Mouse (Mus musculus) cerebellum, adult 2 months (tissue): ENCODE measurements around the gene Mucl3. TPM values are rescaled to one million over a fixed set of nuclear protein-coding genes. Genes with fewer than 3 reads are reported as not detected.

Source experiments
- DNase-seq, 2 experiments: peaks; one replicate each; pipeline ENCODE4 v3.0.0; 2021
- H3K27ac ChIP-seq: fragments of 200-500 bp; 2 replicates; pipeline ENCODE4 v1.5.1; 2012; ENCODE audit warnings: low read length, control low read depth, inconsistent platforms; ENCODE audit not compliant: insufficient read depth
- H3K27me3 ChIP-seq: fragments of 200-500 bp; 2 replicates; pipeline ENCODE4 v1.6.1; 2012; ENCODE audit warnings: inconsistent platforms, mild to moderate bottlenecking, low read length, moderate library complexity; ENCODE audit not compliant: control insufficient read depth, insufficient read depth
- H3K4me1 ChIP-seq: fragments of 200-500 bp; 2 replicates; pipeline ENCODE4 v1.6.1; 2011; ENCODE audit warnings: low read length; ENCODE audit not compliant: control insufficient read depth, insufficient read depth
- H3K4me3 ChIP-seq: fragments of 200-500 bp; replicated peaks from 2 replicates; pipeline ENCODE3; 2011; ENCODE audit warnings: mild to moderate bottlenecking, low read depth, low read length, control low read depth; ENCODE audit not compliant: insufficient read depth
- CTCF ChIP-seq: fragments of 200-500 bp; IDR thresholded peaks from 2 replicates; pipeline ENCODE4 v1.5.1; 2011; ENCODE audit warnings: low read depth, mild to moderate bottlenecking, control low read depth, low read length, moderate library complexity, borderline replicate concordance; ENCODE audit not compliant: insufficient read depth
- POLR2A ChIP-seq: fragments of 200-500 bp; IDR thresholded peaks from 2 replicates; pipeline ENCODE4 v1.6.1; 2011; ENCODE audit warnings: low read length, control low read depth, borderline replicate concordance; ENCODE audit not compliant: insufficient read depth
- WGBS: fragments of 180-500 bp; shearing (Covaris S2); methylation state at CpG from one replicate; pipeline ENCODE4 v1.1.7; 2018; 5-methylcytosine and 5-hydroxymethylcytosine counted together
- polyA plus RNA-seq: library from polyadenylated mRNA; depleted of rRNA; stranded (reverse); fragments of >200 nt; gene quantifications from 2 replicates; pipeline ENCODE4 v1.2.3, GENCODE M21; 2012

Gene Mucl3
- polyA plus RNA-seq, 1 experiment = not detected

DNA sequence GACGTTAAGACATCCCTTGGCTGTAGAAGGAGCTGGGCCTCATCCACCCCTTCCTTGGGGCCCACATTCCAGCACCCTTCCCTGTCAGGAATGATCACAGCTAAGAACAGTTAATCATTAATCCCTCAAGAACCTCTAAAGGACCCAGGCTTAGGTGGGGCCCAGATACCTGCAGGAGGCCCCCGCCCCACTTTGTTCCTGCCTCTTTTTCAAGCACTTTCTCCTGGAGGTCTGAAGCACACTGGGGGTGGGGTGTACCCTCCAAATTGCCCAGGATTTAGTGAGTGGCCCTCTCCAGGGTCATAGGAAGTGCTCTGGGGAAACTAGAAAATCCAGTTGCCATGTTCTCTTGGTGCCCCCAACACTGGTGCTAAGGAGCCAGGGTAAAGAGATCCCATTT is 5.9 kb upstream of the Mucl3 start:
- no peaks in the 10 kb centered on the region; the same call in 1 of the 2 replicates for H3K4me1 ChIP-seq
- H3K27me3 ChIP-seq = no peaks in the 10 kb centered on the region
- WGBS = 75% methylated on average over 2 of the region's 2 CpGs
- no peak overlapping the region for H3K4me3 ChIP-seq
- no peak for DNase-seq
- TF ChIP-seq POLR2A = no peak
- no peak overlapping the region for H3K27ac ChIP-seq

DNA sequence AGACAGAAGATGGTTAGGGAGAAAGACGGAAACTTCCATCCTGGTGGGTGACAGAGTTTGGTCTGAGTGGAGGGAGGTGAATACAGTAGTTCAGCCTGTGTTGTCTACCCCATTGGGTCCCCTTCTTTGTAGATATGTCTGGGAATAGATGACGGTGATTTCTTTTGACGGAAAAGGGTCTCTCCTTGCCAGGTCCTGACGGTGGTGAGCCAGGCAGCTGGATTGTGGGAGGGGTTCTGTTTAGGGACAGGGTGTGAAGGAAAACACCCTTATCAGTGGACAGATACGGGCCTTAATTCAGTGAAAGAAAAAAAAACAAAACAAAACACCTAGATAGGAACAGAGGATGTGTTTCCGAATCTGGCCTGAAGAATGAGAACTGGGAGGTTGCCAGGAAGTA is 4.1 kb downstream of the Mucl3 start:
- WGBS = 49% methylated on average over 6 of the region's 6 CpGs
- Histone ChIP-seq H3K27me3 (no peaks in the 10 kb centered on the region), H3K27ac (no peak overlapping the region), H3K4me3 (no peak overlapping the region), H3K4me1 (no peaks in the 10 kb centered on the region)
- no peak for DNase-seq
- no peak for TF ChIP-seq POLR2A
- no peak for TF ChIP-seq CTCF

DNA sequence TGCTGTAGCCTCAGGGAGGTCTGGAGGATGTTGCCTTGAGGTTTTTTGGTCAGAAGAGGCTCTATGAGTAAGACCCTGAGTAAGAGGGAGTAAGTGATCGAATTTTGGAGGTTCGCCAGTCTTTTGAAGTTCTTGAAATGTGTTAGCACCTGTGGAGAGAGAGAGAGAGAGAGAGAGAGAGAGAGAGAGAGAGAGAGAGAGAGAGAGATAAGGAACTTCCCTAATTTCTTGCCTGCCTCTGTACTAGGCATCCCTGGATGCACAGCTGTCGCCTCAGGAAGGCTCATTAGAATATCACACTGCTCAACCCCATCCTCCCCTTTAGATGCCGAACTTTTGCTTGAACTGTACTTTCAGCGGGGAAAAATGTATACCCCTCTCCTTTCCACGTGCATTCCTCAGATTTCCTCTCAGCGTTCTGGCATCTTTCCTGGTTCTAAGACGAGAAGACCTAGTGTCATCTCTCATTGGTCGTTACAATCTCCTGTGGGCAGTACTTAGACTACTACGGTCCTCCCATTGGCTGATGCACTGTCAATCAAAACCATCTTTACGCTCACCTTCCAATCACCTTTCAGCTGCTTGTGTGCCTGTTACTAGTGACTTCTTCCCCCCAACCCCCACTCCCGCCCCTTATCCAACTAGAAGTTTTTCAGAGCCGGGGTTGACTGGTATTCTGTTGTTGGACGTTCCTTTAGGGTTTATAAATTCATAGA is 4.9 kb downstream of the Mucl3 start:
- Histone ChIP-seq H3K4me1 (no peaks in the 10 kb centered on the region), H3K4me3 (no peak overlapping the region), H3K27ac (no peak overlapping the region), H3K27me3 (no peaks in the 10 kb centered on the region)
- DNase-seq = peak in 1 of 2 experiments; percentile 40
- TF ChIP-seq POLR2A = no peak
- TF ChIP-seq CTCF = no peak
- WGBS = 23% methylated on average over 14 of the region's 14 CpGs

GRCm38 (mm10) chr17:35636363-35636762 is 7.1 kb downstream of the Mucl3 start:
- 43% methylated on average over 5 of the region's 5 CpGs for WGBS
- DNase-seq = peak; percentile 33 to 40
- no peak overlapping the region for H3K4me3 ChIP-seq
- no peaks in the 10 kb centered on the region for H3K27me3 ChIP-seq
- TF ChIP-seq CTCF (no peak), POLR2A (no peak)
- H3K4me1 ChIP-seq = no peaks in the 10 kb centered on the region
- H3K27ac ChIP-seq = no peak overlapping the region

GRCm38 (mm10) chr17:35635699-35636111 is 7.8 kb downstream of the Mucl3 start:
- peak; percentile 28; the same call in 1 of the 2 replicates for TF ChIP-seq POLR2A
- peak; percentile 79 for TF ChIP-seq CTCF
- H3K27ac ChIP-seq = no peak overlapping the region; the same call in 1 of the 2 replicates
- 1% methylated on average over 15 of the region's 15 CpGs for WGBS

DNA sequence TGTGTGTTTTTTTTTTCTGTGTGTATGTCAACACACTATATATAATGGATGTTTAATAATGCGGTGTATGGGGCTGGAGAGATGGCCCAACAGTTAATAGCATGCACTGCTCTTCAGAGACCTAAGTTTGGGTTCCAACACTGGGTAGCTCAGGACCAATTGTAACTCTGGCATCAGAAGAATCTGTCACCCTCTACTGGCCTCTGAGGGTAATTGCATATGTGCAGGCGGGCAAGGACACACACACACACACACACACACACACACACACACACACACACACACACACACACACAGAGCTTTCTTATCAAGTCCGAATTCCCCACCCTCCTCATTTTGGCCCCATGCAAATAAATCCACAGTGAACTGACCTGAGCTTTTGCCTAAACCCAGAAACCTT is 8.3 kb downstream of the Mucl3 start:
- WGBS = 72% methylated on average over 3 of the region's 3 CpGs
- no peak for TF ChIP-seq CTCF
- TF ChIP-seq POLR2A = no peak
- H3K4me3 ChIP-seq = no peak overlapping the region
- H3K27me3 ChIP-seq = no peaks in the 10 kb centered on the region
- DNase-seq = no peak
- no peak overlapping the region for H3K27ac ChIP-seq
- H3K4me1 ChIP-seq = no peaks in the 10 kb centered on the region

More at GRCm38 (mm10) chr17:35635699-35636111, 7.8 kb downstream of the Mucl3 start:
- no peaks in the 10 kb centered on the region for H3K27me3 ChIP-seq
- peak overlapping the region; percentile 100 for H3K4me3 ChIP-seq
- DNase-seq = peak; percentile 77 to 82
- no peaks in the 10 kb centered on the region for H3K4me1 ChIP-seq

GRCm38 (mm10) chr17:35633992-35634391 is 9.5 kb downstream of the Mucl3 start:
- H3K4me1 ChIP-seq = no peaks in the 10 kb centered on the region
- WGBS = 34% methylated on average over 1 of the region's 1 CpGs

GRCm38 (mm10) chr17:35626537-35626936 is 17.0 kb downstream of the Mucl3 start, which contains the start of gene Gm9573:
Gene Gm9573 (minus strand): TSS chr17:35626637.
- WGBS = 92% methylated on average over 7 of the region's 7 CpGs
- TF ChIP-seq CTCF = no peak
- no peak for TF ChIP-seq POLR2A
- no peak within 1 kb of the TSS for H3K27ac ChIP-seq
- no peaks in the 10 kb centered on the region for H3K27me3 ChIP-seq
- no peaks in the 10 kb centered on the region for H3K4me1 ChIP-seq
- DNase-seq = no peak
- H3K4me3 ChIP-seq = no peak within 1 kb of the TSS

More at GRCm38 (mm10) chr17:35633992-35634391, 9.5 kb downstream of the Mucl3 start:
- Histone ChIP-seq H3K27ac (no peak overlapping the region), H3K4me3 (no peak overlapping the region), H3K27me3 (no peaks in the 10 kb centered on the region)
- peak in 1 of 2 experiments; percentile 21 for DNase-seq
- TF ChIP-seq POLR2A (no peak), CTCF (peak; percentile 28; the same call in 1 of the 2 replicates)
